Mouse (Mus musculus): Measurements from ENCODE around the gene Aif1. TPM values are rescaled to one million over a fixed set of nuclear protein-coding genes. Genes with fewer than 3 reads are reported as not detected.

The Aif1 gene
- total RNA-seq, 2 experiments from 2014 or later, result 8.0 to 12.5 TPM

DNA sequence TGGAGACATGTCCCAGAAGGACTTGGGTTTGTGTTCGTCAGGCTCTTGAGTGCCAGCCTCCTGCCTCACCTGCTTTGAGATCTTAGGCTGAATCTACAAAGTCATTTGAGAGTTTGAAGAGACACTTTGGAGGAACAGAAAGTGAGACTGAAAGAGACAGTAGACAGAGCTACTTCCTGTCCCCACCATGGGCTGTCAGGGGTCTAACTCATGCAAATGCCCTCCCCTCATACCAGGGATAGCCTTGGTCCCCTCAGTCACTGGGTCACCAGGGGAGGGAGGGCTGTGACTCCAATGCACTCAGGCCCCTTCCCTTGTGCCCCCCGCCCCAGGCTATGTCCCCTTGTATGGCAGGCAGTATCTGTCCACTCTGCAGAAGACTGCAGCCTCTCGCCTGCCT lies 2.5 kb downstream of the Aif1 start:
- intact Hi-C loops (cut with DNase I), result no loop called here
- DNase-seq (ENCODE audit: extremely low spot score in 1 of 2, low spot score in 2 of 2), result no peak

DNA sequence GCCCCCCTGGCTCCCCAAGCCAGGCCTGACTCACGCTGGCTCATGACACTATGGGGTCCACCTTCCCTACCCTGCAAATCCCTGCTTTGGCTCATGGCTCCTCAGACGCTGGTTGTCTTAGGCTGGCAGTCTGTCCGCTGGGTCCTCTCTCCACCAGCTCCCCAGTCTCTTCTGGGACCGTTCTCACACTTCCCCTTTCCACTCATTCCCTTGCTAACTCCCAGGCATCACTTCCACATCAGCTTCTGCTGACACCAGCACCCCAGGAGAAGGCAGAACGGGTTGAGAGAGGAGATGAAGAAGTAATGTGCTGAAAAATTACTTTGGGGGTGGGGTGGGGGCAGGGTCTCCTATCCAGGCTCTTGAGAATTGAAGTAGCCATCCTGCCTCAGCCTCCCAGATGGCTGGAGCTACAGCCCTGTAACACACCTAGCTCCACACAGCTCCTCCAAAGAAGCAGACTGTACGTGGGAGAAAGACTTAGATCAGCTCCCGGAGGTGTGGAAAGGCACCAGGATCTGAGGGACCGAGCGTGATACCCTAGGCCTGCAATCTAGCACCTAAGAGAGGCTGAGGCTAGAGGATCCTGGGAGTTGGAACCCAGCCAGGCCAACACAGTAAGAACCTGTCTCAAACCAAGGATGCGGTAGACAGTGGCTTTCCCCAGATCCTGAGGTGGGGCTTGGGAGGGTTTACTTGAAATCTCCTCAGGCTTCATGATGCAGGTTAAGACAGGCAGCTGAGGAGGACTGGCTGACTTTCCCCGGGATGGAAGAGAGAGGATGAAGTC lies 3.2 kb downstream of the Aif1 start:
- intact Hi-C loops (cut with DNase I), result no loop called here
- no peak for DNase-seq (ENCODE audit: extremely low spot score in 1 of 2, low spot score in 2 of 2)

DNA sequence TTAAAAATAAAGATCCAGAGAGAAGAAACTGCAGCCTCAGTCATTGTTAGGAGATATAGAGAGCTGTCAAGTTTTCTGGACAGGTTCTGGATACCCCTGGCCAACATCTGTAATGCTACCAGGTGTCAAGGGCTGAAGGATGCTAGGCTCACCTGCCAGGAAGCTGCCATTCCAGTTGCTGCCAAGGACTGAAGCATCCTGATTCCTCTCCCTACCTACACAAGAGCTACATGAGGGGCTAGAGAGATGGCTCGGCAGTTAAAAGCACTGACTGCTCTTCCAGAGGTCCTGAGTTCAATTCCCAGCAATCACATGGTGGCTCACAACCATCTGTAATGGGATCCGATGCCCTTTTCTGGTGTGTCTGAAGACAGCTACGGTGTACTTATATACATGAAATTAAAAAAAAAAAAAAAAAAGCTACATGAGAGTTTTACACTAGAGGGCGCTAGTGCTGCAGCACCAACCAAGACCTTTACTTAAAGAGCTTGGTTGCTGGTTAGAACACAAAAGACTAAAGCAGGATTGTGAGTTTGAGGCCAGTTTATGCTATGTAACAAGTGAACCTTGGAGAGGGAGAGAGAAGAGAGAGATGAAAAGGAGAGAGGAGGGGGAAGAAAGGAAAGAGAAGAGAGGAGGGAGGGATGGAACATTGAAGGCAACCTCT lies 7.2 kb downstream of the Aif1 start:
- intact Hi-C loops (cut with DNase I), result loop anchor here (1.0 kb wide), 1 partner anchor 64 kb away; no protein-coding TSS in a partner anchor
- DNase-seq (ENCODE audit: extremely low spot score in 1 of 2, low spot score in 2 of 2), result no peak

DNA sequence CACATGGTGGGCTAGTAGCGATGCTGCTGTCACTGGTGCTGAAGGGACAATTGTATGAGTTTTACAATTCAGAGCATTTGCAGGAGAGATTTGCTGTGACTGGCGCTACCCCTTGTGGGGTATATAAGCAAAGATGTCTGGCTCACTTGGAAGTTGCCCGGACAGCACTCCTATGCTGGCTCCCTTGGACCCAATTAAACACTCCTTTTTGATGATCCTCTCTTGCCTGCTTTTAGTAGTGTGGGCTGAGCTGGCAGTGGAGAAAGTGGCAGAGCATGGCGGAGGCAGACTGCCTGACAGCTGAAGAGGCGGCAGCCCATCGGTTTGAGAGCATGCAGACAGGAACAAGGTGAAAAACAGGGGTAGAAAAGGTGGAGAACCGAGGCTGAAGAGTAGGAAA lies 8.1 kb downstream of the Aif1 start:
- no peak for DNase-seq (ENCODE audit: extremely low spot score in 1 of 2, low spot score in 2 of 2)
- intact Hi-C loops (cut with DNase I), result no loop called here

DNA sequence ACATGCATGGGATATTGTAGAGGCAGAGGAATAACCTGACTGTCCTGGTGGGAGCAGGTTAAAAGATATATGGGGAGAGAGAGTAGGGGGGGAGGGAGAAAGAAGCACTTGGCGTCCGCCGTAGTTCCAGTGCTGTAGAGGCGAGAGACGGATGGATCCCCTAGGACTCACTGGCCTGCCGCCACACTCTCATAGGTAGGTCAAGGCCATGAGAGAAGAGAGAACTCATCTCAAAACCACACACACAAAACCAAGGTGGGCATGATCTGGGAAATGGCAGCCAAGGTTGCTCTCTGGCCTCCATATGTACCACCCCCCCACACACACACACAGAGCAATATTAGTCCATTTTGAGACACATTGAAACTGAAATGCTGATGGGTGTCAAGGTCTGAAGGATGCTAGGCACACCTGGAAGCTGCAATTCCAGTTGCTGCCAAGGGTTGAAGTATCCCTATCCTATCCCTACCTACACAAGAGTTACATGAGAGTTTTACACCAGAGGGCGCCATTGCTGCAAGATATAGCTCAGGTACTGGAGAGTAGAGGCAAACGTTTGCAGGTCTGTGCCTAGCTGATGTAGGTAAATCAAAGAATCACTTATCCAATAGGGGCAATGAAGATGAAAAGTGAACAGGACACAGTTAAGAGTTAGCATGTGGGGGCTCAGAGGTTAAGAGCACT lies 9.4 kb downstream of the Aif1 start:
- peak; percentile 69 for DNase-seq (ENCODE audit: extremely low spot score in 1 of 2, low spot score in 2 of 2)
- intact Hi-C loops (cut with DNase I), result no loop called here

DNA sequence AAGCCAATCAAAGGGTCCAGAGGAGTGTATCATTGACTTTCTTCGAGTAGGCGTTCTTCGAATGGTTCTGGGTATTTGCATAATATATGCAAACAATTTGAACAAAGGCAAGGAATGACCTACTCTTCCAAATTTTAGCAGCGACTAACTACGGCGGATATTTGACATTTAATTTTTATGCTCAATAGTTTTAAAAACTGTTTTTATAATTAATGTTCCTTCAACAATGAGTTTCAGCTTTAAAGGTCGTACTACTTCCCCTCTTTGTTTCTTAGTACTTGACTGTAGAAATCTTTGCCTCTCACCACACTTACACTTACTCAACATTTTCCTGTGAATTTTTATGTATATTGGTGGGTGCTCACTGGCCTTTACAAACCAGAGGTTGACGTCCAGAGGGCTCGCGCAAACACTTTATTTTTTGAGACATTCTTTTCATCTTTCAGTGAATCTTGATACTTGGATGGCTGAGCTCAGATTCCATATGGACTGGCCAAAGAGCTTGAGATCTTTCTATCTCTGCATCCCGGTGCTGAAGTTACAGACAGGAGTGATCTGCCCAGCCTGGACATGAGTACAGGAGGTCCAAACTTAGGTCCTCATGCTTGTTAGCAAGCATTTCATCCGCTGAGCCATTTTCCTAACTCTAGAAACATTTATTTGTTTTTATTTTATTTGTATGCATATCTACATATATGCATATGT lies 10.3 kb downstream of the Aif1 start:
- intact Hi-C loops (cut with DNase I), result no loop called here

DNA sequence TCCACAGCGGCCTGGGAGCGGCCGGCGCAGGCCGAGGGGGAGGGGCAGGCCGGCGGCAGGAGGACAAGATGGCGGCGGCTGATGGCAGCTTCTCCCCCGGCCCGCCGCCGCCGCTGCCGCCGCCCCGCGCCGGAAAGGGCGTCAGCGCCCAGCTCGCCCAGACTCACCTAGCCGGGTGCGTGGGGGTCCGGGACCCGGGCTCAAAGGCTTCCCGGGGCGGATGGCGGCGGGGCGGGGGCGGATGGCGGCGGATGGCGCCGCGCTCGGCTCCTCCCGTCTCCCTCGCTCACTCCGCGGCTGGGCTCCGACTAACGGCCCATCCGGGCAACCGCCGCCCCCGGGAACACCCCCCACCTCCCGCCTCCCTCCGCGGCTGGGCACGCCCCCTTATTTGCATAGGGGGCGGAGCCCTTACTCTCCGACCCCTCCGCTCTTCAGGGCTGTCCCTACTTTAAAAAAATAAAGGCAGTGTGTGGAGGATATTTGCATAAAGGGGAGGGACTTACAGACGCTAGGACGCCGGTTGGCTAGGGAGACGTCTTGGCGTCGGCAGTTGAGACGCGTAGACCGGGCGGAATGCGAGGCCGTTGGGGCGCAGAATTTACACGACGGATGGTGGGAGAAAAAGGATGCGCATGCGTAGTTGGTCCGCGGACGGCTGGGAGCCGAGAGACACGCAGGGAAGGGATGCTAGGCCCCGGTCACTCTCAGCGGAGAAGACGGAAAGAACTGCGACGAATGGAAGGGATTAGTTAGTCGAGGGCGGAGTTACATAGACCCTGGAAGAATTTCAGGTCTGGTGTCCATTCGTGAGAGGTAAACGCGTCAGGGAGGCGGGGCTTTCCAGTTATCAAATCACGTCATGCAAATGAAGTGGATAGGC lies 11.1 kb downstream of the Aif1 start, which contains the start of gene Prrc2a:
TSS of gene Prrc2a (minus strand) at position 330 of the 883 bp plus-strand sequence.
- intact Hi-C loops (cut with DNase I), result no loop called here
- DNase-seq (ENCODE audit: extremely low spot score in 1 of 2, low spot score in 2 of 2), result peak; percentile 99

More for the DNA sequence above, 10.3 kb downstream of the Aif1 start:
- DNase-seq (ENCODE audit: extremely low spot score in 1 of 2, low spot score in 2 of 2), result no peak

DNA sequence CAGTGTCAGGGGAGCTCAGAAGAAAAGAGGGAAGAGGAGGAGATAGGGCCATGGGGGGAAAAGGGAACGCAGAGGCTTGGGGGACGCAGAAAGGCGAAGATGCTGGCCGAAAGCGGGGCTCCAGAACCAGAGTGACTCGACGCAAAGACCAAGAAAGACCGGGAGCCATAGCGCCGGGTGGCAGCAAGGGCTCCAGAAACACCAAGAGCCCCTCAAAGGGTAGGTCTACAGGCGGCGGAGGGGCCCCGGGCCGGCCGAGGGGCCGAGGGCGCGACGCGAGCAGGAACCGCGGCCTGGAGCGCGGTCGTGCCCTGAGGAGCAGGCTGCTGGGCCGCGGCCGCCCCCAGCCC lies 11.7 kb downstream of the Aif1 start:
- DNase-seq (ENCODE audit: extremely low spot score in 1 of 2, low spot score in 2 of 2), result no peak
- intact Hi-C loops (cut with DNase I), result no loop called here

DNA sequence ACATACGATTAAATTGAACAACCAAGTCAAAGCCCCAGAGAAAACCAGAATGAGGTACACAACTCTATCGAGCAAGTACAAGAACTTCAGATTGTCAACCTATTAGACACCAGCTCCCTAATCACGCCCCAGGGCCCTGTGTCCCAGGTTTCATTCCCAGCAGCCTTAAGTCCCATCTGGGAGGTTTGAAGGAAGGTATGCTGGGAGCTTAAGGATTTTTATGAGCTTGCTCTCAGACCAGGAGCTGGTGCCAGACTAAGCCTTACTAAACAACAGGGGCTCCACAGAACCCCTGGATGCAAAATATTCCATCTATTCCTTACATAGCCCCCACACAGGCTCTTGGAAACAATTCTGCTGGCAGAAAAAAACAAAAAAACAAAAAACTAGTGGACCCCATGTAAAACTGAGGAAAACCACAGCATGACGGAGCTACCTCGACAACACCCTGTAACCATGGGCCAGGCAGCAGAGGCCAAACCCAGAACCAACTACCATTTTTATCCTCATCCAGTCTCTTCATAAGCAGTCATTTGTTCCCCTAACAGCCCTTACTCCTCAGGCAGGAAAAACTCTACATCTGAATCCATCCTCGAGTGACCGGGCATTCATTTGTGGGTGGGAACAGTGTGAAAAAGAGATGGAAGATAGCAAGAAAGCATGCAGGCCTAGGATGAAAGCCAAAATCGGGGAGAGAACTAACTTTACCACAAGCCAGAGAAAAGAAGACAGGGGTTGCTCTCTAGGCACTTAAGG lies 12.4 kb downstream of the Aif1 start:
- DNase-seq (ENCODE audit: extremely low spot score in 1 of 2, low spot score in 2 of 2), result no peak
- intact Hi-C loops (cut with DNase I), result no loop called here

DNA sequence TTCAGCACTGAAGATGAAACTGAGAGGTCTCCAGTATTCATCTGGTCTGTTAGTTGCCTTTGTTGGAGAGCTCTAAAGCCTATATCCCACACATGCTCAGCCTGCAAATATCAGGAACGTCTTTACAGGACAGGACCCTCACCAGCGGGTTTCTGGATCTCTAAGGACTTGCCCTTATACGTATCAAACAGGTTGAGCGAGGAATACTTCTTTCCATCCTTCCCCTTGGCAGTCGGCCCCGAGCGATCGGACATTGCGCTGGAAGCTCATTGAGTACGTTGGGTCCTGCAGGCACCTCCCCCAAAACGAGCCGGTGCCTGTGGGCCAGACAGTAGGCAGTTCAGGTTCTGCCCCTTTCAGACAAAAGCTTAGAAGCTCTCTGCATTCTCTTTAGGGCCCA lies 13.1 kb downstream of the Aif1 start:
- no peak for DNase-seq (ENCODE audit: extremely low spot score in 1 of 2, low spot score in 2 of 2)
- intact Hi-C loops (cut with DNase I), result no loop called here

DNA sequence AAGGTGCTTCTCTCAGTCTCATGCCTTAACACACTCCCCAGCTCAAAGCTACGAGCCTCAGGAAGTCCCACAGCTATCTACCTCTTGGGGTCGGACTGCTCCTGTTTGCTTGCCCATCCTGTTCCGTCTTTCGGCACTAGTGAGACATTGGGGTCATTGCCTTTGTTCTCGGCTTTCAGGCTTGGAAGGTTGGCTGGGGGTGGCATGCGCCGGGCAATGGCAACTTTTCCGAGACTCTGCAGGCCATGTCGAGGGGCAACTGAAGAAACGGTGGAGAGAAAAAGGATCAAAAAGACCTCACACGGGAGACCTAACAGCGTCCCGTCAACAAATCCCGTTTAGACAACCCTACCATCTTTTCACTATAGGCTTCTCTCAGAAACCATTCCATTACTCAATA lies 13.7 kb downstream of the Aif1 start:
- intact Hi-C loops (cut with DNase I), result no loop called here
- no peak for DNase-seq (ENCODE audit: extremely low spot score in 1 of 2, low spot score in 2 of 2)

DNA sequence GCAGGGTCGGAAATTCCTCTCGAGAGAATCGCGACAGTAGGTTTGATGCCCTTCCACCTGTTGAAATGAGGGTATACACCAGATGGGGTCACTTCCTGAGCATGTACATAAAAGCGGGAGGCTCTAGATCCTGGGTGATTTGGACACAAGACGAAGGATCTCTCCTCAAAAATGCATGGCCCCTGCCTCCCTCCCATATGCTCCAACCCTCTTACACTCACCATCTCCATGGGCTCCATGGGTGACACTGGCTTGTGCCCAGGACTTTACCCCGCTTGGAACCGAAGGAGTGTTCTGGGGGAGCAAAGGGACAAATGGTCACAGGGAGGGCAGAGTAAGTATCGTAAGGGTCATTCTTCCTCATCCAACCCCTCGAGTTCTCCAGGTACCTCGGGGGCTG lies 14.4 kb downstream of the Aif1 start:
- intact Hi-C loops (cut with DNase I), result no loop called here
- DNase-seq (ENCODE audit: extremely low spot score in 1 of 2, low spot score in 2 of 2), result peak in 1 of 2 experiments; percentile 22

DNA sequence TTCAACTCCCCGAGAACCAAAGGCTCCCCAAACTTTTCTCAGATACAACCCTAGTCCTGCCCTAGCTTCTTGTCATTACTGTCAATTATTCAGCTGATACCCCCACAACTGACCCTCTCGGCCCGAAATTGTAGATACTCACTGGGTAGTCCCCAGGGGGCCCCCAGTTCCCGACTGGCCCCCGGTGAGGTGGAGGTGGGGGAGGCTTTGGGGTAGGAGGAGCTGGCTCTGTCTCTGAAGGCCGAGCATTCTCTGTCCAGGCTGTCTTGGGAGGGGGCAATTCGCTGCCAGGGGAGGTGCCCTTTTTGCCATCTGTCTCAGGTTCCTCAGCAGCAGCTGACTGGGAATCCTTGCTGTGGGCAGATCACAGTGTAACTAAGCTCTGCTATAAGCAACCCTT lies 16.2 kb downstream of the Aif1 start:
- no peak for DNase-seq (ENCODE audit: extremely low spot score in 1 of 2, low spot score in 2 of 2)
- intact Hi-C loops (cut with DNase I), result loop anchor here (2.0 kb wide), 1 partner anchor 17 kb away; no protein-coding TSS in a partner anchor

DNA sequence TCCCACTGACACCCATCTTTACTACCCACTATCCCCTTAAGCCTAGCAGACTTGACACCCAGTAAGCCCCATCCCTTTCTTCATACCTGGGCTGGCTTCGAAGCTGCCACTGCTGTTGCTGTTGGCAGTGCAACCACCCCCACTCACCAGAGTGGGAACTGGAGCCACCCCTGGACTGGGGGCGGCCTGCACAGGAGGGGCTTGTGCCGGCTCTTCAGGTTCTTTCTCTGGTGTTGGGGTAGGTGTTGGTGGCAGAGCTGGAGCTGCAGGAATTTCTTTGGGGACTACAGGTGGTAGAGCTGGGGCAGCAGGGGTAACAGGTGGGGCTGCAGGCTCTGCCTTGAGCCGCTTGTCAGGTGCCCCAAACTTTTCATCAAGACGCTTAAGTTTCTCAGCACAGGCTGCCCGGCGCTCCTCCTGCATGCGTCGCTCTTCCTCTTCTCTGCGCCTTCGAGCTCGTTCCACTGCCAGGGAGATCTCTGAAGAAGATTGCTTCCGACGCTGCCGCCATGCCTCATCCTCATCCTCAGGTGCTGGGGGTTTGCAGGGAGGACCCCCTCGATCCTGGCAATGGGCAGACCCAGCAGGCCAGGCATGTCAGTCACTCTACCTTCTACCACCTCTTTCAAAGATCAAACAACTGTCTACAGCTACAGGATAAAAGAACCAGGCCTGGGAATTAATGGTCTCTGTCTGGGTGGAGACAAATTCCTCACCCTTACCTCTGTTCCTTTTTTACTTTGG lies 16.8 kb downstream of the Aif1 start:
- DNase-seq (ENCODE audit: extremely low spot score in 1 of 2, low spot score in 2 of 2), result no peak
- intact Hi-C loops (cut with DNase I), result loop anchor here (2.0 kb wide), 1 partner anchor 16 kb away; no protein-coding TSS in a partner anchor

DNA sequence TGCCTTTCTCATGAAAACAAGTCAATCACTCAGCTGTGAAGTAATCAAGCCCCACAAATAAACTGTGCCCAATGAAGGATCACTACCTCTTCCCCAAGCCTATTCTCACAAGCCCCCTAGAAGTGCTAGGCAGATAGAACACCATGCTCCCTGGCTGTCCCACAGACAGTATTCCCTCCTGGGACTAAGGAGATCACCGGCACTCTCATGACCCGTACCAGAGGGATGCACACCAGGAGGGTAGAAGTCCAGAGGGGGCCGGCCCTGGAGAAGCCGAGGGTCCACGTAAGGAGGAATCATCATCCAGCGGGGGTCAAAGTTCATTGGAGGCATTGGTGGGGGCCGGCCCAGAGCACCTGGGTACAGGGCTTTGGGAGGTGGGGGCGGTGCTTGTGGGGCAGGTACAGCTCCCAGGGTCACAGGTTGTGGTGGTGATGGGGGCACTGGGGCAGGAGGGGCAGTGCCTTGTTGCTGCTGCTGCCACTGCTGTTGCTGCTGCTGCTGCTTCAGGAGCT lies 18.1 kb downstream of the Aif1 start:
- intact Hi-C loops (cut with DNase I), result loop anchor here (2.0 kb wide), 1 partner anchor 15 kb away; no protein-coding TSS in a partner anchor
- no peak for DNase-seq (ENCODE audit: extremely low spot score in 1 of 2, low spot score in 2 of 2)

DNA sequence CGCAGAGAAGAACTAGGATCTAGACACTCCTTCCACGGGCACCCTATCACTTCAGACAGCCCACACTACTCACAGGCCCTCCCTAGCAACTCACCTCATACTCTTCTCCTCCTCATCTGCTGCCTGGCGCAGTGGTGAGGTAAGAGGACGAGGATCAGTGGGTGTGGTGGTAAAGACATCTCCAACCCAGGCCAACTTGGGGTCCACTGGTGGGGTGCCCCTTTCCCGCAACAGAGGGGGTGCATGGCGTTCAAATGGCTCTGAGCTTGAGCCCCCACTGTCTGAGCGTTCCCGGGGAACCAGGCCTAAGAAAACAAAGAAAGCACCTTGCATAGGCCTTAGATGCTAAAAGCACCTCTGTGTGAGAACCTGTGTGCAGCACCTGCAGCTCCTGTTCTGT lies 18.6 kb downstream of the Aif1 start:
- no peak for DNase-seq (ENCODE audit: extremely low spot score in 1 of 2, low spot score in 2 of 2)
- intact Hi-C loops (cut with DNase I), result no loop called here

Measured in left cerebral cortex, postnatal 10 days (tissue).